Mouse (Mus musculus) CD4-positive, CD25-positive, alpha-beta regulatory T cell, adult 4 months (primary cell): ENCODE measurements at regions not wholly inside any gene's neighbourhood (a gene's known extent, or its start where the extent isn't known, plus 50 kb on each side); places are given as distances from the start of the nearest gene placed in this dataset.
"Not testable (repeated sequence)": the region's sequence is repeated elsewhere in the genome, so short reads cannot be mapped to it uniquely, and the experiment has no call there.

ENCODE experiments used
- ATAC-seq: one replicate; pipeline ENCODE4 v1.8.0; 2017

- no peak for ATAC-seq
Observed at GRCm38 (mm10) chr9:14059228-14059779, 215.6 kb upstream of the Sesn3 start.

DNA sequence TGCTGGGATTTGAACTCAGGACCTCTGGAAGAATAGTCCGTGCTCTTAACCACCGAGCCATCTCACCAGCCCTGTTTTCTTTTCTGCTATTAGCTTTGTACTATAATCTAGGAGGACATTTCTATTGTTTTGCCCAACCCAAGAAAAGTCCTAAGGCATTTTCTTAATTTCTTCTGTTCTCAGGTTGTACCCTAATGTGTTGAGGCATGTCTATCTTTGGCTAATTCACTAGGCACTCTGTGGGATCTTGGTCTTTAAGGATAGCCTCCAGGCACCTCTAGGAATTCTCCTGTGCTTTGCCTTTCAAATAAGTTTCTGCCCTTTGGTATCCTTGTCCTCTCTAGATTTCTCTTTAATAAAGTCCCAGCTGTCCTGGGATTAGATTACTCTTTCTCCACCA is 214.6 kb upstream of the Sesn3 start:
- ATAC-seq, result no peak

GRCm38 (mm10) chr9:14061389-14061788 is 213.5 kb upstream of the Sesn3 start:
- no peak for ATAC-seq

DNA sequence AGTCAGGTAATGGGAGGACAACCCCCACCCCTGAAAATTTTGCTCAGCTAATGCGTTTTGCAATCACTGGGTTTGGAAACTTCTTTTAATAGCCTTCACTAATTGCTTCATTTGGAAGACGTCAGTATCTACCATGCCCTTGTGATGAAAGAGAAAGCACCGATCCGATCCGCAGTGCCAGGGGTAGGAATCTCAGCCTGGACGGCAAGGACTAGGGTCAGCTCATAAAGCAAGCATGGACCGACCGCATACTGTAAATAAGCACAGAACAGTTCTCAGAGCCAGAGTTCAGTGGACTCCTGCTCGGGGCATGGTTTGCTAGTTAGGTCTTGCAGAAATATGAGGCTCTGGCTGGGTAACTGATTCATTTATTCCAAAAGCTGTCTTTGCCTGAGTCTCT is 213.0 kb upstream of the Sesn3 start:
- ATAC-seq, result no peak

GRCm38 (mm10) chr9:14062706-14063105 is 212.2 kb upstream of the Sesn3 start:
- ATAC-seq, result no peak

DNA sequence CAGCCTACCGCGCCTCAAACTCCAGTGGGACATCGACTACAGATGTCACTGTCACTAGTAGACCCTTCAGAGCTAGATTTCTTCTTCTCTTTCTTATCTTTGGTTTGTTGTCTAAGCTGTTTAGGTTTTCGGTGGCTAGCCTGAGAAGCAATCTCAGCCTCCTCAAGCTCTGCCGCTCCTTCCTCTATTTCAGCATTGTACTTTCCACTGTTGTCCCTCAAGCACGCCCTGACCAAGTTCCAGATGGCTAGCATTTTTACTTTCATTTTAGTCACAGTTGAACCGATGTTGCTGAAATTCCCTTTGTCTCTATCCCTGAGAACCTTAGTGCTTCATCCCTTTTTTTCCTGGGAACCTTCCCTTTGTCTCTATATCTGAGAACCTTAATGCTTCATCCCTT is 208.1 kb upstream of the Sesn3 start:
- ATAC-seq, result not testable (repeated sequence)

DNA sequence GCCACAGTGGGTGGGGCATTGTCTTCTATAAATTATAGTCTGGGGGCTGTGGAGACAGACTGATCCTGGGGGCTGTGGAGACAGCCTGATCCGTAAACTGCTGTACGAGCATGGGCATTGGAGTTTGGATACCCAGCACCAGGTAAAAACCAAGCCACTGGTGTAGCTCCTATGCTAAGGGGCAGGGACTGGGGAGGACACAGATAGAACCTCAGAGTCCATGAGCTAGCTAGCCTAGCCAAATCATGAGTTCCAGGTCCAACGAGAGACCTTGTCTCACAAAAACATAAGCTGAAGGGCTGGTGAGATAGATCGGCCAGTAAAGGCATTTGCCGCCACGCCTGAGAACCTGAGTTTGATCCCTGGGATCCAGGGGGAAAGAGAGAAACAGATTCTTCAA is 205.8 kb upstream of the Sesn3 start:
- no peak for ATAC-seq

- no peak for ATAC-seq
Observed at GRCm38 (mm10) chr9:14069770-14070169, 205.1 kb upstream of the Sesn3 start.

DNA sequence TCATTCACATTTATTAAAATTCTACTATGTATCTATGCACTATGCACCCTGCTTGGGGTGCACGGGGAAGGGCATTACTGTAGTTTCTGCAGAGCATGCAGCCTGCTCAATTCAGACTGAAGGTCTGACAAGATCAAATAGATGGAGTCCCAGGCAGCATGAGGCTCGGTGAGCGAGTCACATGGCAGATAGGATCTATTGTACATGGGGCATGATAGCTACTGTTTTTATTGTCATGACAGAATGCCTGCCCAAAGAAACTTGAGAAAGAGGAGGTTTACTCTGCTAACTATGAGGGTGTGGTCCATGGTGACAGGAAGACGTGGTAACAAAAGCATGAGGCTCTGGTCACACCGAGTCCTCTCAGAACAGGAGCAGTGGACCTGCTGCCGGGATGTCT is 203.1 kb upstream of the Sesn3 start:
- ATAC-seq, result peak; percentile 69

- no peak for ATAC-seq
Observed at GRCm38 (mm10) chr9:14072950-14073349, 201.9 kb upstream of the Sesn3 start.

- ATAC-seq, result no peak
Observed at GRCm38 (mm10) chr9:14074273-14074672, 200.6 kb upstream of the Sesn3 start.

GRCm38 (mm10) chr9:14074866-14075265 is 200.0 kb upstream of the Sesn3 start:
- not testable (repeated sequence) for ATAC-seq

- ATAC-seq, result no peak
Observed at GRCm38 (mm10) chr9:14075452-14075851, 199.4 kb upstream of the Sesn3 start.

DNA sequence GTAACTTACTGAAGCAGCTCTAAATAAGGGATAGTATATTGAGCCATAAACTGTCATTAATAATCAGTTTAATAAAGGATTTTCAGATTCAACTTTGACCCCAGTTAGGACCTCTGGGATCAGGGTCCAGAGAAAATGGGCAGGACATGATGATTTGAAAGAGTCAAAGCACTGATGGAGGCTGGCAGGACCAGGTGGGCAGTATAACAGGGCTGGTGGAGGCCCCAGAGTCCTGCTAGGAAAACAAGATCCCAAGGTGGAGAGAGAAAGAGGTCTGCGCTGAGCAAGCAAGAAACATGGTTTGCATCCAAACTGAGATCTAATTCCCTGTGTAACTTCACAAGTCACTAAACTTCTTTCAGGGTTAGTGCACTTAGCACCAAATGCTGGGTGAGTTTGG is 199.0 kb upstream of the Sesn3 start:
- ATAC-seq, result no peak

DNA sequence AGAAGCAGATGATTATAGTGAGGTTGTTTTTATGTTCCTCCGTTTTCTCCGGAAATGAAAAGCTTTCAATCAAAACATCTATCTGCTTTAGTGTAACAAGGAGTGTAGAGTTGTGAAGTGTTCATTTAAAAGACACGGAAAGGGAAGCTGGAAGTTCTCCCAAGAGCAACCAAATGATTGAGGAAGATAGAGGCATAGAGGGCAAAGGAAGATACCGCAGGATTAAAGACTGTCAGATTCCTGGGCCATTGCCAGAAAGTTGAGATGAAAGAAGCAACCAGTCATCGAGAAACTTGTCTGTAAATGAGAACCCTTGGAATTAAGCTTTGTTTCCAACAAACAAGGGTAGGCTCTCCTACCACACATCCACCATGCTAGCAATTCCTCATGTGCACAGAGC is 198.1 kb upstream of the Sesn3 start:
- no peak for ATAC-seq

- no peak for ATAC-seq
Observed at GRCm38 (mm10) chr9:14081138-14081537, 193.7 kb upstream of the Sesn3 start.

DNA sequence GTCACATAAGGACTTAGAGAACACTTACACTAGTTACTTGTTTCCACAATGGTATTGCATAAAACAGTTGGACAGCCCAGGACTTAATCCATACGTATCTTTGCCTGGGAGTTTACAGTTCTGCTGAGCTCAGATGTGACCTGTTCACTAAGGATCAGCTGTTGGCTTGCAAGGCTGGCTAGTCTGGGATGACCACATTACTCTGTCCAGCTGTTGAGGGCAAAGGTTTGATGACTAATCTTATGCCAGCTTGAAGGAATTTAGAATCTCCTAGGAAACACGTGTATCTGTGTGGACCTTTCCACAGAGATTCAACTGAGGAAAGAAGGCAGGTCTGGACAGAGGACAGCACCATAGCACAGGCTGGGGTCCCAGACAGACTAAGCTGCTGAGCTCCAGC is 188.7 kb upstream of the Sesn3 start:
- no peak for ATAC-seq

DNA sequence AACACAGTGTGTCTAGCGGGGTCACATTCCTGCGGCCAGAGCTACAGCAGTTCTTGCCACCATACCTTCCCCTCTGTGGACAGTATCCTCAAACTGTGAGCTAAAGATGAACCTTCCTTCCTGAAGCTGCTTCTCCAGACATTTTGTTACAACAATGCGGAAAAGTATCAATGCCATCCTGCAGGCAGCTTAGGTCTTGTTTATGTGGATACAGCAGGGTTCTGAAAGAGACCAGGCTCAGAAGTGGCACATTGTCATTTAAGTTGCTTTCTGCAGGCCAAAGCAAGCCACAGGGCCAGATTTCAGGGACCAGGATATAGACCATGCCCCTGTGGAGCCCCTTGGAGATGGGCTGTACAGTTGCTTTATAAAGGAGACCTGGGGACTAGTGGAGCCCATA is 188.3 kb upstream of the Sesn3 start:
- no peak for ATAC-seq

DNA sequence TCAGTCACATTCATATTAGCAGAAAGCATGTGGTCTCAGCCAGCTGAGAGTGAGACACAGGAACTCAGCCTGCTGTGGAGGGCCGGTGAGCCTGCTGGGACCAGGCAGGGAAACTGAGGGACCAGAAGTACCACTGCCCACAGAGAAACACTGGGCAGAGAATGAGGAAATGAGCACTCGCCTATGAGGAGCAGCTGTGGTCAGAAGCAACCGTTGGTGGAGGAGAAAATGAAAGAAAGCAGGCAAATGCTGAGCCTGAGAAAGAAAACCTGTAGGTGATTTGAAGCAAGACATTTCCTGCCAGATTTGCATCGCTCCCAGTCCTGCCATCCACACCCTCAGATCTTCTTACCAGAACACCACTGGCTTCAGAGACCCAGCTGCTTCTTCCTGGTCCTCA is 187.0 kb upstream of the Sesn3 start:
- ATAC-seq, result peak; percentile 40

GRCm38 (mm10) chr9:14089791-14090256 is 185.0 kb upstream of the Sesn3 start:
- ATAC-seq, result no peak

DNA sequence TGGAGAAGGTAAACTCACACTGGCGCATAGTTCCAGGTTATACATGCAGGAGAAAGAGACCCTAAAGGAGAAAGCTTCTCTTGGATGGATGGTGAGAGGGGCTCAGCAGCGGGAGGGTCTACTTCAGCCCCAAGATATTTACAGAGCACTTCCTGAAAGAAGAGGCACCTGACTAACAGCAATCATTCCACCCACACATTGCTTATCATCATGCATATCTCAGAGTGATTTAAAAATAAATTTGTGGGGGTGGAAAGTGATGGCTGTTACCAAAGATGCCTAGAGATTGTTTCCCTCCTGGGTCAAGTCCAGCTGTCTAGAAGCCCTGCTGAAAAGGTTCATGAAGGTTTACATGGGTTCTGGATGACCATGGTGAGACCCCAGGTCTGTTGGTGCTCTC is 184.4 kb upstream of the Sesn3 start:
- ATAC-seq, result peak; percentile 28

- no peak for ATAC-seq
Observed at GRCm38 (mm10) chr9:14091099-14091930, 183.6 kb upstream of the Sesn3 start.

- ATAC-seq, result peak; percentile 84
Observed at GRCm38 (mm10) chr9:14092996-14093442, 181.8 kb upstream of the Sesn3 start.

GRCm38 (mm10) chr9:14103538-14103937 is 171.3 kb upstream of the Sesn3 start:
- ATAC-seq, result no peak
